Mouse (Mus musculus) MEL (cell line): ENCODE measurements around the gene Mrps18b. TPM values are rescaled to one million over a fixed set of nuclear protein-coding genes. Genes with fewer than 3 reads are reported as not detected.
A peak's percentile ranks its signal among the peaks of the same experiment; 100 is the strongest.

Experiments used
- DNase-seq: peaks from one replicate; pipeline ENCODE4 v3.0.0; 2011; ENCODE audit warnings: low read depth, low spot score
- H3K27ac ChIP-seq: 2 replicates; pipeline ENCODE4 v1.5.1; 2012; ENCODE audit warnings: low read depth, mild to moderate bottlenecking, control low read depth, low read length, moderate library complexity; ENCODE audit not compliant: control insufficient read depth
- H3K27me3 ChIP-seq, 2 experiments: fragments of 150-350 bp in 1 of 2; sonication (generic) in 1 of 2; 2 replicates each; pipeline ENCODE4 v1.6.1; 2012; ENCODE audit warnings: low read length in 2 of 2, mild to moderate bottlenecking in 2 of 2, improper control_type of control experiment in 1 of 2, moderate library complexity in 1 of 2; ENCODE audit not compliant: insufficient read depth in 2 of 2, control insufficient read depth in 1 of 2
- H3K36me3 ChIP-seq, 2 experiments: 2 replicates each; pipeline ENCODE4 v1.6.1; 2012 to 2014; ENCODE audit warnings: low read length in 2 of 2, improper control_type of control experiment in 1 of 2, inconsistent platforms in 1 of 2, mild to moderate bottlenecking in 1 of 2; ENCODE audit not compliant: insufficient read depth in 2 of 2, control insufficient read depth in 1 of 2
- H3K4me1 ChIP-seq, 2 experiments: fragments of 150-350 bp in 1 of 2; sonication (generic) in 1 of 2; 2 replicates each; pipeline ENCODE4 v1.6.1; 2012; ENCODE audit warnings: low read length in 2 of 2, improper control_type of control experiment in 1 of 2, mild to moderate bottlenecking in 1 of 2; ENCODE audit not compliant: insufficient read depth in 2 of 2, control insufficient read depth in 1 of 2
- H3K4me3 ChIP-seq, 2 experiments: fragments of 150-350 bp in 1 of 2; sonication (generic) in 1 of 2; 2 replicates each; pipeline ENCODE4 v1.5.1; 2012; ENCODE audit warnings: low read depth in 2 of 2, low read length in 2 of 2, mild to moderate bottlenecking in 2 of 2, moderate library complexity in 2 of 2, control low read depth in 1 of 2, improper control_type of control experiment in 1 of 2; ENCODE audit not compliant: control insufficient read depth in 1 of 2, insufficient read depth in 1 of 2
- H3K79me2 ChIP-seq: 2 replicates; pipeline ENCODE4 v1.6.1; 2012; ENCODE audit warnings: mild to moderate bottlenecking, low read length, moderate library complexity; ENCODE audit not compliant: control insufficient read depth, poor library complexity, insufficient read depth
- H3K9ac ChIP-seq: 2 replicates; pipeline ENCODE4 v1.6.1; 2012; ENCODE audit warnings: low read depth, mild to moderate bottlenecking, control low read depth, low read length, moderate library complexity; ENCODE audit not compliant: control insufficient read depth, poor library complexity, severe bottlenecking
- H3K9me3 ChIP-seq: fragments of 150-350 bp; sonication (generic); replicated peaks from 2 replicates; pipeline ENCODE4 v1.6.1; 2012; ENCODE audit warnings: mild to moderate bottlenecking, low read length, improper control_type of control experiment, moderate library complexity; ENCODE audit not compliant: insufficient read depth
- BHLHE40 ChIP-seq: IDR thresholded peaks from 2 replicates; pipeline ENCODE4 v1.6.1; 2012; ENCODE audit warnings: low read depth, mild to moderate bottlenecking, inconsistent platforms, low read length, improper control_type of control experiment, borderline replicate concordance
- EP300 ChIP-seq, 2 experiments: IDR thresholded peaks; 2 replicates each; pipeline ENCODE4 v1.6.1; 2011; ENCODE audit warnings: improper control_type of control experiment in 2 of 2, low read length in 2 of 2, low read depth in 1 of 2, mild to moderate bottlenecking in 1 of 2
- ETS1 ChIP-seq: IDR thresholded peaks from 2 replicates; pipeline ENCODE4 v1.6.1; 2012; ENCODE audit warnings: low read depth, mild to moderate bottlenecking, inconsistent platforms, low read length, improper control_type of control experiment, moderate library complexity
- GABPA ChIP-seq: IDR thresholded peaks from 2 replicates; pipeline ENCODE4 v1.6.1; 2012; ENCODE audit warnings: low read depth, mild to moderate bottlenecking, inconsistent platforms, low read length, improper control_type of control experiment, moderate library complexity
- JUND ChIP-seq: IDR thresholded peaks from 2 replicates; pipeline ENCODE4 v1.6.1; 2011; ENCODE audit warnings: low read depth, mild to moderate bottlenecking, improper control_type of control experiment, low read length
- MAX ChIP-seq: IDR thresholded peaks from 2 replicates; pipeline ENCODE4 v1.6.1; 2011; ENCODE audit warnings: low read length, improper control_type of control experiment
- MXI1 ChIP-seq: IDR thresholded peaks from 2 replicates; pipeline ENCODE4 v1.6.1; 2011; ENCODE audit warnings: mild to moderate bottlenecking, low read depth, low read length, improper control_type of control experiment
- MYC ChIP-seq: IDR thresholded peaks from 2 replicates; pipeline ENCODE4 v1.6.1; 2011; ENCODE audit warnings: low read depth, mild to moderate bottlenecking, low read length, improper control_type of control experiment, moderate library complexity
- NELFE ChIP-seq: IDR thresholded peaks from 2 replicates; pipeline ENCODE4 v1.6.1; 2011; ENCODE audit warnings: low read depth, low read length, improper control_type of control experiment
- POLR2A ChIP-seq, 2 experiments: IDR thresholded peaks; 2 replicates each; pipeline ENCODE4 v1.6.1; 2011 to 2012; ENCODE audit warnings: low read length in 2 of 2, mild to moderate bottlenecking in 2 of 2, control low read depth in 1 of 2, improper control_type of control experiment in 1 of 2, low read depth in 1 of 2, moderate library complexity in 1 of 2; ENCODE audit not compliant: control insufficient read depth in 1 of 2, insufficient read depth in 1 of 2, poor library complexity in 1 of 2
- POLR2AphosphoS2 ChIP-seq: IDR thresholded peaks from 2 replicates; pipeline ENCODE4 v1.6.1; 2011; ENCODE audit warnings: low read length, improper control_type of control experiment
- SIN3A ChIP-seq: IDR thresholded peaks from 2 replicates; pipeline ENCODE4 v1.6.1; 2012; ENCODE audit warnings: low read length, improper control_type of control experiment, inconsistent platforms
- TBP ChIP-seq: IDR thresholded peaks from 2 replicates; pipeline ENCODE4 v1.8.0; 2011; ENCODE audit warnings: low read depth, low read length, improper control_type of control experiment
- TCF12 ChIP-seq: IDR thresholded peaks from 2 replicates; pipeline ENCODE4 v1.6.1; 2014; ENCODE audit warnings: low read depth, mild to moderate bottlenecking, inconsistent platforms, low read length, improper control_type of control experiment, moderate library complexity
- UBTF ChIP-seq: IDR thresholded peaks from 2 replicates; pipeline ENCODE4 v1.6.1; 2012; ENCODE audit warnings: low read depth, mild to moderate bottlenecking, inconsistent platforms, low read length, improper control_type of control experiment, moderate library complexity, borderline replicate concordance; ENCODE audit not compliant: insufficient read depth
- ZMIZ1 ChIP-seq: IDR thresholded peaks from 2 replicates; pipeline ENCODE4 v1.6.1; 2012; ENCODE audit warnings: low read depth, mild to moderate bottlenecking, inconsistent platforms, low read length, improper control_type of control experiment, moderate library complexity
- ZNF384 ChIP-seq: IDR thresholded peaks from 2 replicates; pipeline ENCODE4 v1.6.1; 2012; ENCODE audit warnings: low read depth, mild to moderate bottlenecking, inconsistent platforms, low read length, improper control_type of control experiment
- polyA plus RNA-seq, 2 experiments: library from polyadenylated mRNA; stranded (reverse) in 1 of 2; unstranded in 1 of 2; fragments of >175 nt in 1 of 2; fragments of >200 nt in 1 of 2; gene quantifications; 2 replicates each; pipeline versions ENCODE4 v1.2.1 to v1.2.4; 2012; ENCODE audit warnings: low replicate concordance in 2 of 2, low read depth in 1 of 2; ENCODE audit not compliant: insufficient read length in 2 of 2, insufficient read depth in 1 of 2, missing spikeins in 1 of 2
- total RNA-seq: library from RNA; depleted of rRNA; stranded (reverse); fragments of 300-350 nt; gene quantifications from 2 replicates; pipeline ENCODE4 v1.2.3, GENCODE M21; 2012

The Mrps18b gene
- total and polyA plus RNA-seq, 3 experiments: 179 to 239 TPM; not detected in 1

DNA sequence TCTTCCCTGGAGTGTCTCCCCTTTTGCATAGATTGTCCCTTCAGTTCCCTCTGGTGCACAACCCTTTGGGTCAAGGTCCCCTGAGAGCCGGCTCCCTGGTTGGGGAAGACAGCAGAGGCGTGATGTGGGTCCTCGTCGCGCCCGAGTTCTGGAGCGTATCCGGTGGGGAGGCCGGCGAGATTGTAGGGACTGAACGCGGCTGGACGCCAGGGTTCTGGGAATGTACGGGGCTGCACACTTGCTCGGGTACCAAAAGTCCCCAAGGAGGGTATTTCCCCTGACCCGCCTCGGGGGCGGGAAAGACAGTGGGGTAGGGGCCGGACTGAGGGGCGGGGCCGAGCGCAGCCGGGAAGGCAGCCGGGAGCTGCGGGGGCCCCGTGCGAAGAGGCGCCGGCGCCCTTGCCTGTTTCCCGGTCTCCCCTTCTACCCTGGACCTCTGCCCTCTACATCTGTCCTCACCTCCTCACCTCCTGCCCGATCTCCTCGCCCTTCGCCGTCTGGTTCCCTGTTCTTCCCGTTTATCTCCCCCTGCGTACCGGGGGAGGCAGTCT, 49.8 kb downstream of the Mrps18b start:
- peak overlapping the region; percentile 62 to 70 for H3K4me3 ChIP-seq
- H3K9ac ChIP-seq: peak overlapping the region; percentile 77
- no peak for DNase-seq
- H3K79me2 ChIP-seq: peaks cover 15% of the 10 kb centered on the region
- TF ChIP-seq ZNF384 (no peak), EP300 (IDR thresholded peaks at IDR 0.05; ENCODE audit: low read depth in 1 of 2, low read length in 2 of 2) (no peak), NELFE (0 out of 2 replicates have a peak, but pooled peaks have one; percentile 15), ETS1 (no peak), JUND (no peak)
- TF ChIP-seq, all 39 proteins: peak for 1
- H3K9me3 ChIP-seq: no peaks in the 10 kb centered on the region
- no peaks in the 10 kb centered on the region for H3K27me3 ChIP-seq
- peaks cover 2 to 16% of the 10 kb centered on the region in 2 experiments; a peak in 3 of 4 replicates for H3K4me1 ChIP-seq
- H3K36me3 ChIP-seq: peaks cover 0 to 3% of the 10 kb centered on the region in 2 experiments; a peak in 2 of 4 replicates
- peak overlapping the region; percentile 70 for H3K27ac ChIP-seq

DNA sequence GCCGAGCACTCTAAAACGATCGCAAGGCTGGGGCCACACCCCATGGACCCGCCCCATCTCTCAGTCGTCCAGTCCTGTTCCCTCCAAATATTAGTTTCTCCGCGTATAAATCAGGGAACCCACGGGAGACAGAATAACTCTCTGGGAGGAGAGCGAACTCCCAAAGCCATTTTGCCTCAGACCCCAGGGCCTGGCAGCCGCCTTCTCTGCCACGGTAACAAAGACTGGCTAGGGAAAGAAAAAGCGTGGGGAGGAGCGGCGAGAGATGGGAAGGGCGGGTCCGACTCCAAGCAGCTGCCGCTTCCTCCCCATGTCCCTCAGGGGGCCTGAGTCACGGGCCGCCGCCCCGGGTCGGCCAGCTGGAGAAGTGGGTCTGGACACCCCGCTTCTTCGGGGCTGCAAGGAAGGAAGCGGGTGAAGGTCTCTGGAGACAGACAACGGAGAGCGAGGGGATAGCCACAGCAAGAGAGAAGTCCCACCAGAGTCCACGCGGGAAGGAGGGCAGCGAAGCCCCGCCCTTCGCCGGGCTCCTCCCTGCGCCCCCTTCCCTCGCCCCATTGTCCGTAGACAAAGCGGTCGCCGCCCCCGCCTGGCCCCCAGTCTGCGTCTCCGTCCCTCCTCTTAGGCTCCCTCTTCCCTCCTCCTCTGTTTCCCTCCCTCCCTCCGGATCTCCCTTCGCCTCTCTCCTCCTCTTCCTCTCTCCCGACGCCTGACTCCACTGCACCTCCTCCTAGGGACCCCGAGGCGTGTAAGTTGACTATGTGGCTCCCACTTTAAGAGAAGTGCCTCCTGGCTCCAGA, 50.5 kb downstream of the Mrps18b start, which contains the start of gene Ppp1r18:
Ppp1r18 (plus strand) TSS at position 113 of the 800 bp plus-strand sequence.
- TF ChIP-seq MYC (peak; percentile 48; the same call in 1 of the 2 replicates), TCF12 (0 out of 2 replicates have a peak, but pooled peaks have one; percentile 7), TBP (0 out of 2 replicates have a peak, but pooled peaks have one; percentile 24), ZMIZ1 (no peak), UBTF (no peak), MAX (peak; percentile 10; the same call in 1 of the 2 replicates), SIN3A (peak; percentile 41; the same call in 1 of the 2 replicates), POLR2A (IDR thresholded peaks at IDR 0.05; ENCODE audit: control insufficient read depth in 1 of 2, insufficient read depth in 1 of 2, low read depth in 1 of 2, low read length in 2 of 2, poor library complexity in 1 of 2) (peak; percentile 28 to 43; a peak in 3 of 4 replicates), GABPA (no peak), NELFE (peak; percentile 25; the same call in 1 of the 2 replicates), MXI1 (peak; percentile 66), BHLHE40 (peak; percentile 63; the same call in 1 of the 2 replicates), POLR2AphosphoS2 (peak; percentile 34; the same call in 1 of the 2 replicates), ETS1 (peak; percentile 48; the same call in 1 of the 2 replicates)
- Histone ChIP-seq H3K4me3 (peak within 1 kb of the TSS; percentile 62 to 70), H3K27me3 (no peaks in the 10 kb centered on the region), H3K36me3 (peaks cover 0 to 5% of the 10 kb centered on the region in 2 experiments; a peak in 2 of 4 replicates), H3K79me2 (peaks cover 14% of the 10 kb centered on the region), H3K9ac (peak within 1 kb of the TSS; percentile 77), H3K9me3 (no peaks in the 10 kb centered on the region), H3K27ac (peak within 1 kb of the TSS; percentile 70), H3K4me1 (peaks cover 2 to 19% of the 10 kb centered on the region in 2 experiments)
- peak; percentile 79 for DNase-seq
